Mouse (Mus musculus): Measurements from ENCODE around the gene Gnb3. TPM values are rescaled to one million over a fixed set of nuclear protein-coding genes. Genes with fewer than 3 reads are reported as not detected.

Gene Gnb3
- 0.33 TPM for polyA plus RNA-seq (2015; fragmentation: Illumina TruSeq; extraction: RNeasy Lipid Tissue Mini Kit (QIAGEN cat#74804); ENCODE audit: low read depth, low replicate concordance)

GRCm38 (mm10) chr6:124840241-124841167 is at the start of gene Gnb3:
TSS of gene Gnb3 (minus strand) at chr6:124840275.

GRCm38 (mm10) chr6:124887986-124888385 is 47.9 kb upstream of the Gnb3 start, which contains the start of gene Cd4:
TSS of gene Cd4 (minus strand) at chr6:124888221.

GRCm38 (mm10) chr6:124863658-124864298 is 23.7 kb upstream of the Gnb3 start, which contains the start of gene Gpr162:
TSS of gene Gpr162 (minus strand) at chr6:124863983.

GRCm38 (mm10) chr6:124856916-124857839 is 17.1 kb upstream of the Gnb3 start, which contains the start of gene P3h3:
TSS of gene P3h3 (minus strand) at chr6:124857752.

GRCm38 (mm10) chr6:124828868-124829798 is 10.9 kb downstream of the Gnb3 start, which contains the start of the genes Usp5 and Cdca3:
TSS of gene Usp5 (minus strand) at chr6:124829484.
TSS of gene Cdca3 (plus strand) at chr6:124829547.

GRCm38 (mm10) chr6:124813933-124814332 is 26.1 kb downstream of the Gnb3 start, which contains the start of gene Tpi1:
TSS of gene Tpi1 (minus strand) at chr6:124814296.

GRCm38 (mm10) chr6:124808358-124809012 is 31.6 kb downstream of the Gnb3 start, which contains the start of gene Spsb2:
TSS of gene Spsb2 (plus strand) at chr6:124808661.

Other genes starting within 250 kb of the Gnb3 start
- gene C1s2, start 204.2 kb downstream of the Gnb3 start, polyA plus RNA-seq (2015; fragmentation: Illumina TruSeq; extraction: RNeasy Lipid Tissue Mini Kit (QIAGEN cat#74804); ENCODE audit: low read depth, low replicate concordance) = 0.16 TPM
- gene Lpcat3, start 177.2 kb downstream of the Gnb3 start, polyA plus RNA-seq (2015; fragmentation: Illumina TruSeq; extraction: RNeasy Lipid Tissue Mini Kit (QIAGEN cat#74804); ENCODE audit: low read depth, low replicate concordance) = 21.0 TPM
- 72.4 TPM for gene Emg1, start 128.1 kb downstream of the Gnb3 start, polyA plus RNA-seq (2015; fragmentation: Illumina TruSeq; extraction: RNeasy Lipid Tissue Mini Kit (QIAGEN cat#74804); ENCODE audit: low read depth, low replicate concordance)
- gene Phb2, start 127.9 kb downstream of the Gnb3 start, polyA plus RNA-seq (2015; fragmentation: Illumina TruSeq; extraction: RNeasy Lipid Tissue Mini Kit (QIAGEN cat#74804); ENCODE audit: low read depth, low replicate concordance) = 127 TPM
- 7.4 TPM for gene Ptpn6, start 101.6 kb downstream of the Gnb3 start, polyA plus RNA-seq (2015; fragmentation: Illumina TruSeq; extraction: RNeasy Lipid Tissue Mini Kit (QIAGEN cat#74804); ENCODE audit: low read depth, low replicate concordance)
- gene Grcc10, start 98.9 kb downstream of the Gnb3 start, polyA plus RNA-seq (2015; fragmentation: Illumina TruSeq; extraction: RNeasy Lipid Tissue Mini Kit (QIAGEN cat#74804); ENCODE audit: low read depth, low replicate concordance) = 262 TPM
- gene Gm45234, start 84.3 kb downstream of the Gnb3 start, polyA plus RNA-seq (2015; fragmentation: Illumina TruSeq; extraction: RNeasy Lipid Tissue Mini Kit (QIAGEN cat#74804); ENCODE audit: low read depth, low replicate concordance) = not detected
- gene Atn1, start 83.8 kb downstream of the Gnb3 start, polyA plus RNA-seq (2015; fragmentation: Illumina TruSeq; extraction: RNeasy Lipid Tissue Mini Kit (QIAGEN cat#74804); ENCODE audit: low read depth, low replicate concordance) = 71.6 TPM
- 1,006 TPM for gene Eno2, start 70.6 kb downstream of the Gnb3 start, polyA plus RNA-seq (2015; fragmentation: Illumina TruSeq; extraction: RNeasy Lipid Tissue Mini Kit (QIAGEN cat#74804); ENCODE audit: low read depth, low replicate concordance)
- gene Lrrc23, start 60.5 kb downstream of the Gnb3 start, polyA plus RNA-seq (2015; fragmentation: Illumina TruSeq; extraction: RNeasy Lipid Tissue Mini Kit (QIAGEN cat#74804); ENCODE audit: low read depth, low replicate concordance) = 8.6 TPM
- 3.1 TPM for gene Spsb2, start 31.6 kb downstream of the Gnb3 start, polyA plus RNA-seq (2015; fragmentation: Illumina TruSeq; extraction: RNeasy Lipid Tissue Mini Kit (QIAGEN cat#74804); ENCODE audit: low read depth, low replicate concordance)
- 974 TPM for gene Tpi1, start 26.0 kb downstream of the Gnb3 start, polyA plus RNA-seq (2015; fragmentation: Illumina TruSeq; extraction: RNeasy Lipid Tissue Mini Kit (QIAGEN cat#74804); ENCODE audit: low read depth, low replicate concordance)
- gene Usp5, start 10.8 kb downstream of the Gnb3 start, polyA plus RNA-seq (2015; fragmentation: Illumina TruSeq; extraction: RNeasy Lipid Tissue Mini Kit (QIAGEN cat#74804); ENCODE audit: low read depth, low replicate concordance) = 163 TPM
- 1.8 TPM for gene Cdca3, start 10.7 kb downstream of the Gnb3 start, polyA plus RNA-seq (2015; fragmentation: Illumina TruSeq; extraction: RNeasy Lipid Tissue Mini Kit (QIAGEN cat#74804); ENCODE audit: low read depth, low replicate concordance)
- 32.1 TPM for gene P3h3, start 17.5 kb upstream of the Gnb3 start, polyA plus RNA-seq (2015; fragmentation: Illumina TruSeq; extraction: RNeasy Lipid Tissue Mini Kit (QIAGEN cat#74804); ENCODE audit: low read depth, low replicate concordance)
- gene Gpr162, start 23.7 kb upstream of the Gnb3 start, polyA plus RNA-seq (2015; fragmentation: Illumina TruSeq; extraction: RNeasy Lipid Tissue Mini Kit (QIAGEN cat#74804); ENCODE audit: low read depth, low replicate concordance) = 147 TPM
- gene Cd4, start 47.9 kb upstream of the Gnb3 start, polyA plus RNA-seq (2015; fragmentation: Illumina TruSeq; extraction: RNeasy Lipid Tissue Mini Kit (QIAGEN cat#74804); ENCODE audit: low read depth, low replicate concordance) = 8.6 TPM
- gene Lag3, start 71.4 kb upstream of the Gnb3 start, polyA plus RNA-seq (2015; fragmentation: Illumina TruSeq; extraction: RNeasy Lipid Tissue Mini Kit (QIAGEN cat#74804); ENCODE audit: low read depth, low replicate concordance) = 5.8 TPM
- 1,005 TPM for gene Ptms, start 79.8 kb upstream of the Gnb3 start, polyA plus RNA-seq (2015; fragmentation: Illumina TruSeq; extraction: RNeasy Lipid Tissue Mini Kit (QIAGEN cat#74804); ENCODE audit: low read depth, low replicate concordance)
- 658 TPM for gene Mlf2, start 91.1 kb upstream of the Gnb3 start, polyA plus RNA-seq (2015; fragmentation: Illumina TruSeq; extraction: RNeasy Lipid Tissue Mini Kit (QIAGEN cat#74804); ENCODE audit: low read depth, low replicate concordance)
- gene Cops7a, start 125.3 kb upstream of the Gnb3 start, polyA plus RNA-seq (2015; fragmentation: Illumina TruSeq; extraction: RNeasy Lipid Tissue Mini Kit (QIAGEN cat#74804); ENCODE audit: low read depth, low replicate concordance) = 223 TPM
- 147 TPM for gene Pianp, start 156.4 kb upstream of the Gnb3 start, polyA plus RNA-seq (2015; fragmentation: Illumina TruSeq; extraction: RNeasy Lipid Tissue Mini Kit (QIAGEN cat#74804); ENCODE audit: low read depth, low replicate concordance)
- gene Zfp384, start 168.9 kb upstream of the Gnb3 start, polyA plus RNA-seq (2015; fragmentation: Illumina TruSeq; extraction: RNeasy Lipid Tissue Mini Kit (QIAGEN cat#74804); ENCODE audit: low read depth, low replicate concordance) = 32.4 TPM
- 59.0 TPM for gene Ing4, start 199.5 kb upstream of the Gnb3 start, polyA plus RNA-seq (2015; fragmentation: Illumina TruSeq; extraction: RNeasy Lipid Tissue Mini Kit (QIAGEN cat#74804); ENCODE audit: low read depth, low replicate concordance)
- gene Acrbp, start 209.4 kb upstream of the Gnb3 start, polyA plus RNA-seq (2015; fragmentation: Illumina TruSeq; extraction: RNeasy Lipid Tissue Mini Kit (QIAGEN cat#74804); ENCODE audit: low read depth, low replicate concordance) = 11.1 TPM
- not detected for gene Lpar5, start 227.6 kb upstream of the Gnb3 start, polyA plus RNA-seq (2015; fragmentation: Illumina TruSeq; extraction: RNeasy Lipid Tissue Mini Kit (QIAGEN cat#74804); ENCODE audit: low read depth, low replicate concordance)

Data from brain, adult 10 weeks (tissue).